Mouse (Mus musculus): ENCODE data around the gene Cabp4. TPM values are rescaled to one million over a fixed set of nuclear protein-coding genes. Genes with fewer than 3 reads are reported as not detected.

The Cabp4 gene
- polyA plus RNA-seq, 1 experiment from 2014 or later, result 0.22 TPM

GRCm38 (mm10) chr19:4113806-4114230, 30.0 kb downstream of the Cabp4 start:
- Histone ChIP-seq H3K27me3 (replicated peaks; ENCODE audit: control insufficient read depth, insufficient read depth, low read length) (no peaks in the 10 kb centered on the region), H3K27ac (ENCODE audit: low read length) (no peak overlapping the region), H3K4me2 (ENCODE audit: low read length) (no peak overlapping the region), H3K9me3 (ENCODE audit: control insufficient read depth, low read length) (no peaks in the 10 kb centered on the region), H3K9ac (replicated peaks; ENCODE audit: low read depth, low read length) (no peak overlapping the region), H3K36me3 (ENCODE audit: control insufficient read depth, insufficient read depth) (peaks cover 16% of the 10 kb centered on the region), H3K4me3 (replicated peaks; ENCODE audit: low read length) (no peak overlapping the region), H3K4me1 (replicated peaks; ENCODE audit: control insufficient read depth, insufficient read depth, low read length) (no peaks in the 10 kb centered on the region; the same call in 1 of the 2 replicates)
- ATAC-seq, result no peak
- 80% methylated on average over 5 of the region's 5 CpGs for WGBS

DNA sequence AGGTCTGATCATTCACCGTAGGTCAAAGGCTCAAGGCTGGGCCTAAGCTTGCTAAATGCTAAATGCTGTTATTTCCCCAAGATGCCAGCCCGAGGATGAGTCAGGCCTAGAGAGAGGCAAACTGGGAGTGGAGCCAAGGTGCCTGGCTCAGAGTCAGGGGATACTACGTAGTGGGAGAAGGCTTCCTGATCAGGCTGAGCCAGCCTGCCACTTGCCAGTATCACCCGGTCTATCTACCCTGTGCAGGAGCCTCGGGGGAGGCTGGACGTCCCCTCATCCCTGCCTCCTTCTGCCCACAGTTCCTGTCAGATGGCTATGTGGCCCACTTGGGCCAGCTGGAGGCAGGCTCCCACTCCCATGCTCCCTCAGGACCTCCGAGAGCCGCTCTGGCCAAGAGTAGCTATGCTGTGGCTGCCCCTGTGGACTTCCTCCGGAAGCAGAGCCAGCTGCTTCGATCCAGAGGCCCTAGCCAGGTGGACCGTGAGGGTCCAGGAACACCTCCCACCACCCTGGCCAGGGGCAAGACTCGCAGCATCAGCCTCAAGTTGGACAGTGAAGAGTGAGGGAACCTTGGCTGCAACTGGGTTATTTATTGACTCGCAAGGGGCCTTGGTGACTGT, 30.5 kb downstream of the Cabp4 start:
- no peaks in the 10 kb centered on the region for H3K27me3 ChIP-seq (replicated peaks; ENCODE audit: control insufficient read depth, insufficient read depth, low read length)
- H3K4me3 ChIP-seq (replicated peaks; ENCODE audit: low read length), result no peak overlapping the region
- H3K27ac ChIP-seq (ENCODE audit: low read length), result no peak overlapping the region
- peaks cover 16% of the 10 kb centered on the region for H3K36me3 ChIP-seq (ENCODE audit: control insufficient read depth, insufficient read depth)
- no peak overlapping the region for H3K4me2 ChIP-seq (ENCODE audit: low read length)
- ATAC-seq, result no peak
- no peaks in the 10 kb centered on the region; the same call in 1 of the 2 replicates for H3K4me1 ChIP-seq (replicated peaks; ENCODE audit: control insufficient read depth, insufficient read depth, low read length)
- no peak overlapping the region for H3K9ac ChIP-seq (replicated peaks; ENCODE audit: low read depth, low read length)
- WGBS, result 76% methylated on average over 13 of the region's 13 CpGs
- H3K9me3 ChIP-seq (ENCODE audit: control insufficient read depth, low read length), result no peaks in the 10 kb centered on the region

GRCm38 (mm10) chr19:4112063-4112960, 31.5 kb downstream of the Cabp4 start:
- H3K27ac ChIP-seq (ENCODE audit: low read length), result no peak overlapping the region
- no peaks in the 10 kb centered on the region for H3K9me3 ChIP-seq (ENCODE audit: control insufficient read depth, low read length)
- no peak overlapping the region for H3K4me3 ChIP-seq (replicated peaks; ENCODE audit: low read length)
- H3K9ac ChIP-seq (replicated peaks; ENCODE audit: low read depth, low read length), result no peak overlapping the region
- H3K4me2 ChIP-seq (ENCODE audit: low read length), result no peak overlapping the region
- no peaks in the 10 kb centered on the region for H3K27me3 ChIP-seq (replicated peaks; ENCODE audit: control insufficient read depth, insufficient read depth, low read length)
- H3K36me3 ChIP-seq (ENCODE audit: control insufficient read depth, insufficient read depth), result peaks cover 16% of the 10 kb centered on the region
- WGBS, result 93% methylated on average over 26 of the region's 26 CpGs
- no peaks in the 10 kb centered on the region; the same call in 1 of the 2 replicates for H3K4me1 ChIP-seq (replicated peaks; ENCODE audit: control insufficient read depth, insufficient read depth, low read length)
- ATAC-seq, result no peak

- no peak overlapping the region for H3K4me3 ChIP-seq (replicated peaks; ENCODE audit: low read length)
- no peaks in the 10 kb centered on the region for H3K27me3 ChIP-seq (replicated peaks; ENCODE audit: control insufficient read depth, insufficient read depth, low read length)
- no peaks in the 10 kb centered on the region for H3K9me3 ChIP-seq (ENCODE audit: control insufficient read depth, low read length)
- no peak overlapping the region for H3K4me2 ChIP-seq (ENCODE audit: low read length)
- H3K36me3 ChIP-seq (ENCODE audit: control insufficient read depth, insufficient read depth), result peaks cover 2% of the 10 kb centered on the region; the same call in 1 of the 2 replicates
- 91% methylated on average over 9 of the region's 9 CpGs for WGBS
- no peak overlapping the region for H3K9ac ChIP-seq (replicated peaks; ENCODE audit: low read depth, low read length)
- H3K4me1 ChIP-seq (replicated peaks; ENCODE audit: control insufficient read depth, insufficient read depth, low read length), result no peaks in the 10 kb centered on the region; the same call in 1 of the 2 replicates
- ATAC-seq, result no peak
- no peak overlapping the region for H3K27ac ChIP-seq (ENCODE audit: low read length)
Measured at GRCm38 (mm10) chr19:4108535-4108934, 35.3 kb downstream of the Cabp4 start.

GRCm38 (mm10) chr19:4106654-4107053, 37.2 kb downstream of the Cabp4 start:
- no peak overlapping the region for H3K4me2 ChIP-seq (ENCODE audit: low read length)
- no peak overlapping the region for H3K27ac ChIP-seq (ENCODE audit: low read length)
- H3K9ac ChIP-seq (replicated peaks; ENCODE audit: low read depth, low read length), result no peak overlapping the region
- H3K4me1 ChIP-seq (replicated peaks; ENCODE audit: control insufficient read depth, insufficient read depth, low read length), result 0 out of 2 replicates have a peak, but pooled peaks cover 3% of the 10 kb centered on the region
- WGBS, result 92% methylated on average over 14 of the region's 14 CpGs
- H3K9me3 ChIP-seq (ENCODE audit: control insufficient read depth, low read length), result no peaks in the 10 kb centered on the region
- no peak for ATAC-seq
- H3K4me3 ChIP-seq (replicated peaks; ENCODE audit: low read length), result no peak overlapping the region
- H3K36me3 ChIP-seq (ENCODE audit: control insufficient read depth, insufficient read depth), result no peaks in the 10 kb centered on the region; the same call in 1 of the 2 replicates
- H3K27me3 ChIP-seq (replicated peaks; ENCODE audit: control insufficient read depth, insufficient read depth, low read length), result no peaks in the 10 kb centered on the region; the same call in 1 of the 2 replicates

DNA sequence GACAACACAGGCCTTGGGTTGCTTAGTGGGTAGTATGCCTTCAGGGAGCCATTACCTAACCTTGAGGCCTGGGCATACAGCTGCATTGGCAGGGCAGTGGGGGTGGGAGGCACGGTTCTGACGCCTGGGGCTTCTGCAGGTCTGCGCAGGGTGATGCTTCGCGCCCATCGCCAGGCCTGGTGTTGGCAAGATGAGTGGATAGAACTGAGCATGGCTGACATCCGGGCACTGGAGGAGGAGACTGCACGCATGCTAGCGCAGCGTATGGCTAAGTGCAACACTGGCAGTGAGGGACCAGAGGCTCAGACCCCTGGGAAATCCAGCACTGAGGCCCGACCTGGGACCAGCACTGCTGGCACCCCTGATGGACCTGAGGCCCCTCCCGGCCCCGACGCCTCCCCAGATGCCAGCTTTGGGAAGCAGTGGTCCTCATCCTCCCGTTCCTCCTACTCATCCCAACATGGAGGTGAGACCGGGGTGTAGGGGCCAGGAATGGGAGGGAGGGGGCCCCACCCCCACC, 39.1 kb downstream of the Cabp4 start:
- no peaks in the 10 kb centered on the region for H3K36me3 ChIP-seq (ENCODE audit: control insufficient read depth, insufficient read depth)
- no peak for ATAC-seq
- H3K9ac ChIP-seq (replicated peaks; ENCODE audit: low read depth, low read length), result no peak overlapping the region
- 93% methylated on average over 16 of the region's 16 CpGs for WGBS
- peaks cover 19% of the 10 kb centered on the region for H3K4me1 ChIP-seq (replicated peaks; ENCODE audit: control insufficient read depth, insufficient read depth, low read length)
- no peak overlapping the region for H3K27ac ChIP-seq (ENCODE audit: low read length)
- no peak overlapping the region for H3K4me3 ChIP-seq (replicated peaks; ENCODE audit: low read length)
- H3K27me3 ChIP-seq (replicated peaks; ENCODE audit: control insufficient read depth, insufficient read depth, low read length), result peaks cover 5% of the 10 kb centered on the region; the same call in 1 of the 2 replicates
- H3K4me2 ChIP-seq (ENCODE audit: low read length), result no peak overlapping the region
- H3K9me3 ChIP-seq (ENCODE audit: control insufficient read depth, low read length), result no peaks in the 10 kb centered on the region

DNA sequence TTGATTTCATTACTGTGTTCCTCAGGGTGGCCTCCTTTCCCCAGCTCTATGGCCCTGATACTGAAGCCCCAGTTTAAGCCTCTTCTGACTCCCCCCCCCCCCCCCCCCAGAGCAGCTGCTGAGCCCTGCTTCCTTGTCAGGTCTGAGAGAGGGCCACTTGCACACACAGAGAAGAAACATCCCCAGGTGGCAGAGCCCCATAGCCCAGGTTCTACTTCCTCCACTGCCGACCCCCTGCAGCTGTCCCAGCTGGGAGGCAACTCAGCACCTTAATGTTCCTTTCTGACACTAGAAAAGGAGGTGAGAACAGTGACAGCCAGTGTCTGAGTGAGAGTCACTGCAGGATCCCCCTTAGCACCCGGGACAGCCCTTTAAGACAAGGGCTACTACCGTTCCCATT, 40.0 kb downstream of the Cabp4 start:
- H3K4me3 ChIP-seq (replicated peaks; ENCODE audit: low read length), result no peak overlapping the region
- peaks cover 6% of the 10 kb centered on the region for H3K27me3 ChIP-seq (replicated peaks; ENCODE audit: control insufficient read depth, insufficient read depth, low read length)
- no peak overlapping the region for H3K4me2 ChIP-seq (ENCODE audit: low read length)
- H3K27ac ChIP-seq (ENCODE audit: low read length), result no peak overlapping the region
- H3K4me1 ChIP-seq (replicated peaks; ENCODE audit: control insufficient read depth, insufficient read depth, low read length), result peaks cover 28% of the 10 kb centered on the region
- H3K9me3 ChIP-seq (ENCODE audit: control insufficient read depth, low read length), result no peaks in the 10 kb centered on the region
- WGBS, result 81% methylated on average over 3 of the region's 3 CpGs
- H3K9ac ChIP-seq (replicated peaks; ENCODE audit: low read depth, low read length), result no peak overlapping the region
- H3K36me3 ChIP-seq (ENCODE audit: control insufficient read depth, insufficient read depth), result no peaks in the 10 kb centered on the region
- no peak for ATAC-seq

- H3K4me3 ChIP-seq (replicated peaks; ENCODE audit: low read length), result no peak overlapping the region
- no peaks in the 10 kb centered on the region for H3K9me3 ChIP-seq (ENCODE audit: control insufficient read depth, low read length)
- 90% methylated on average over 18 of the region's 18 CpGs for WGBS
- no peak overlapping the region for H3K9ac ChIP-seq (replicated peaks; ENCODE audit: low read depth, low read length)
- H3K36me3 ChIP-seq (ENCODE audit: control insufficient read depth, insufficient read depth), result no peaks in the 10 kb centered on the region
- no peak overlapping the region for H3K4me2 ChIP-seq (ENCODE audit: low read length)
- peaks cover 6% of the 10 kb centered on the region for H3K27me3 ChIP-seq (replicated peaks; ENCODE audit: control insufficient read depth, insufficient read depth, low read length)
- H3K4me1 ChIP-seq (replicated peaks; ENCODE audit: control insufficient read depth, insufficient read depth, low read length), result peaks cover 30% of the 10 kb centered on the region
- ATAC-seq, result no peak
- no peak overlapping the region for H3K27ac ChIP-seq (ENCODE audit: low read length)
Measured at GRCm38 (mm10) chr19:4103294-4103693, 40.5 kb downstream of the Cabp4 start.

GRCm38 (mm10) chr19:4102626-4103025, 41.2 kb downstream of the Cabp4 start:
- no peak overlapping the region for H3K9ac ChIP-seq (replicated peaks; ENCODE audit: low read depth, low read length)
- peaks cover 33% of the 10 kb centered on the region for H3K4me1 ChIP-seq (replicated peaks; ENCODE audit: control insufficient read depth, insufficient read depth, low read length)
- peaks cover 6% of the 10 kb centered on the region for H3K27me3 ChIP-seq (replicated peaks; ENCODE audit: control insufficient read depth, insufficient read depth, low read length)
- no peaks in the 10 kb centered on the region for H3K36me3 ChIP-seq (ENCODE audit: control insufficient read depth, insufficient read depth)
- H3K4me2 ChIP-seq (ENCODE audit: low read length), result no peak overlapping the region
- no peaks in the 10 kb centered on the region for H3K9me3 ChIP-seq (ENCODE audit: control insufficient read depth, low read length)
- no peak overlapping the region for H3K27ac ChIP-seq (ENCODE audit: low read length)
- no peak overlapping the region for H3K4me3 ChIP-seq (replicated peaks; ENCODE audit: low read length)
- WGBS, result 95% methylated on average over 12 of the region's 12 CpGs
- ATAC-seq, result no peak
